Mouse (Mus musculus): ENCODE data around the gene Arhgap40. TPM values are rescaled to one million over a fixed set of nuclear protein-coding genes. Genes with fewer than 3 reads are reported as not detected.

Gene Arhgap40
- polyA plus RNA-seq, 1 experiment: not detected

DNA sequence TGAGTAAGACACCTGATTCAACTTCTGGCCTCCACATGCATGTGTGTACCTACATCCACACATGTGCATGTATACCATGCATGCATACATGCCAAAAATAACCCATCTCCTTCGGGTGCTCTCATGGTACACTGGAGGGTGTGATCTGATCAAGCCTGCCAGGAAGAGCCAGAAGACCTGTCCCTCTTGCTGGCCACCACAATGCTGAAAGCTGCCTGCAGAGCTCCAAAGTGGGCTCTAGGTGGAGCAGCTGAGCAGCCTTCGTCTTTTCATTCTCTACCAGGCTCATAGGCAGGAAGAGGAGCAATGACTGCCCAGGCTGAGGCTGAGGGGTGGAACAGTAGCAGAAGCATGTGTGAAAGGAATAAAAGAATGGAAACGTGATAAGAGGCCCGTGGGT lies 21.5 kb downstream of the Arhgap40 start:
- peak; percentile 67 for TF ChIP-seq CTCF (IDR thresholded peaks at IDR 0.05; ENCODE audit: control insufficient read depth, insufficient read depth, low read length)
- no peak for TF ChIP-seq POLR2A (IDR thresholded peaks at IDR 0.05; ENCODE audit: borderline replicate concordance, control insufficient read depth, low read depth, low read length)
- H3K4me3 ChIP-seq (replicated peaks; ENCODE audit: control insufficient read depth, low read depth, low read length): no peak overlapping the region
- WGBS: 3% methylated on average over 4 of the region's 4 CpGs
- H3K4me1 ChIP-seq (ENCODE audit: control insufficient read depth, insufficient read depth, low read length): no peaks in the 10 kb centered on the region; the same call in 1 of the 2 replicates
- no peak overlapping the region for H3K27ac ChIP-seq (ENCODE audit: control insufficient read depth, insufficient read depth, low read depth, low read length, poor library complexity)

DNA sequence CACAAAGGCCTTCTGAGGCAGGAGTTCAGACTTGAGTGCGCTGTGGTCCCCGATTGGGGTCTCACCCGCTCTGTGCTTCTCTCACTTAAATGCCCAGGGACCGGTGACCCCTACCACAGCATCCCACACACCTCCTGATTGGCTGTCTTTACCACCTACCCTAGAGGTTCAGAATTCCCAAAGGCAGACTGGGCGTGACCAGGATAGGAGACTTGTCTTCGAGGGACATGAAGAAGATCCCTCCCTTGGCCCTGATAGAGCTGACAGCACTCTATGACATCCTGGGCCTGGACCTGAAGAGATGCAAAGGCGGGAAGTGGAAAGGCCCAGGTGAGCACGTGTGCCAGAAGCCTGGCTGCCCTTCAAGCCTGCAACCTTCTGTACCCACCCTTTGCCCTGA lies 22.0 kb downstream of the Arhgap40 start:
- no peak overlapping the region for H3K27ac ChIP-seq (ENCODE audit: control insufficient read depth, insufficient read depth, low read depth, low read length, poor library complexity)
- no peaks in the 10 kb centered on the region; the same call in 1 of the 2 replicates for H3K4me1 ChIP-seq (ENCODE audit: control insufficient read depth, insufficient read depth, low read length)
- no peak for TF ChIP-seq POLR2A (IDR thresholded peaks at IDR 0.05; ENCODE audit: borderline replicate concordance, control insufficient read depth, low read depth, low read length)
- no peak for TF ChIP-seq CTCF (IDR thresholded peaks at IDR 0.05; ENCODE audit: control insufficient read depth, insufficient read depth, low read length)
- WGBS: 75% methylated on average over 8 of the region's 8 CpGs
- no peak overlapping the region for H3K4me3 ChIP-seq (replicated peaks; ENCODE audit: control insufficient read depth, low read depth, low read length)

DNA sequence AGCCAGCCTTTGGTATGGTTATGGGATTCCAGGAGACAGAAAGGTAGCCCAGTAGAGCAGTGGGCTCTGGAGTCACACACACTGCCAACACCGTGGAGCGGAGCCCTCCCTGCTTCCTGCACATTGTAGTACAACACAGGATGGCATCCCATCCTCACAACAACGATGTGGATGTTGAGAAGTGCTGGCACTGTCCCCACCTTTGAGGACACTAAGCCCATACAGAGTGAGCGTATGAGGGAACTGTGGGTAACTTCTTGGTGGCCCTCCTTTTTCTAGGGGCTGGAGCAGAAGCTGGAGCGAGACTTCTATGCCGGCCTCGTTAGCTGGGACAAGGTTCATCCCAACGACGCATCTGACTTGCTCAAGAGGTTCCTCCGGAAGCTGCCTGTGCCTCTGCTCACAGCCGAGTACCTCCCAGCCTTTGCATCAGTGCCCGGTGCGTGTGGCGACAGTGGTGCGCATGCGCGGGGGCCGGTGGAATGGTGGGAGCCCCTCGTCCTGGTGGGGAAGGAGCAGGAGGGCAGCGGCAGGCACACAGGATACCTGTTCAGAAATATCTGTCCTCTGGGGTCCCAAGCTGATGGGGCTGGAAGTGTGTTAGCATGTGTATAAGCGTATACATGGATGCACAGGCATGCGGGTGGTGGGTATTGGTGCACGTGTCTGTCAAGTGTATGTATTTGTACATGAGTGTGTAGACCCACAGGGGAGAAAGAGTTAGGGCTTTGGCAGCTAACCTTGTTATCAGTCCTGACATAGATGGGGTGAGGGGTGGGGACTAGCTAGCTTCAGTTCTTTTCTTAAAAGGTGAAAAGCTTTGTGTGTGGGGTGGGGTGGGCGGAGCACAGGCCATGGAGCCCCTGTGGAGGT lies 27.1 kb downstream of the Arhgap40 start:
- Histone ChIP-seq H3K4me1 (ENCODE audit: control insufficient read depth, insufficient read depth, low read length) (no peaks in the 10 kb centered on the region; the same call in 1 of the 2 replicates), H3K27ac (ENCODE audit: control insufficient read depth, insufficient read depth, low read depth, low read length, poor library complexity) (no peak overlapping the region), H3K4me3 (replicated peaks; ENCODE audit: control insufficient read depth, low read depth, low read length) (peak overlapping the region; percentile 7)
- no peak for TF ChIP-seq CTCF (IDR thresholded peaks at IDR 0.05; ENCODE audit: control insufficient read depth, insufficient read depth, low read length)
- TF ChIP-seq POLR2A (IDR thresholded peaks at IDR 0.05; ENCODE audit: borderline replicate concordance, control insufficient read depth, low read depth, low read length): no peak
- 45% methylated on average over 24 of the region's 24 CpGs for WGBS

DNA sequence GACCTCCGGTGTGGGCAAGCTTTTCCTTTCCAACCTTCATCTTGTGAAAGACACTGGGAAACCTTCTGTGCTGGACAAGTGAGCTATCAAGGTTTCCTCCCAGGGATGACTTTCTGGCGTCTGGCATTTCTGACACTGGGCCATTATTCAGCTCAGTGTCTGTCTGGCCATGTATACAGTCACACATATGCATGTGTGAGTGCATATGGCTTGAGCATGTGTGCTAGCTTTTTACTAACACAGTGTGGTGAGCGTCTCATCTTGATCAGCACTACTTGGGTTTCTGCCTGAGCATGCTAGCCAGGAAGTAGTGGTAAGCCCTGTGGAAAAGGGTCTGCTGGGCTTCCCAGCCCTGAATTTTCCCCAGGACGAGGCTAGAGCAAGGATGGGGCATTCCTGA lies 28.7 kb downstream of the Arhgap40 start:
- TF ChIP-seq POLR2A (IDR thresholded peaks at IDR 0.05; ENCODE audit: borderline replicate concordance, control insufficient read depth, low read depth, low read length): no peak
- WGBS: 31% methylated on average over 4 of the region's 4 CpGs
- no peak overlapping the region for H3K27ac ChIP-seq (ENCODE audit: control insufficient read depth, insufficient read depth, low read depth, low read length, poor library complexity)
- no peak overlapping the region for H3K4me3 ChIP-seq (replicated peaks; ENCODE audit: control insufficient read depth, low read depth, low read length)
- H3K4me1 ChIP-seq (ENCODE audit: control insufficient read depth, insufficient read depth, low read length): no peaks in the 10 kb centered on the region; the same call in 1 of the 2 replicates

DNA sequence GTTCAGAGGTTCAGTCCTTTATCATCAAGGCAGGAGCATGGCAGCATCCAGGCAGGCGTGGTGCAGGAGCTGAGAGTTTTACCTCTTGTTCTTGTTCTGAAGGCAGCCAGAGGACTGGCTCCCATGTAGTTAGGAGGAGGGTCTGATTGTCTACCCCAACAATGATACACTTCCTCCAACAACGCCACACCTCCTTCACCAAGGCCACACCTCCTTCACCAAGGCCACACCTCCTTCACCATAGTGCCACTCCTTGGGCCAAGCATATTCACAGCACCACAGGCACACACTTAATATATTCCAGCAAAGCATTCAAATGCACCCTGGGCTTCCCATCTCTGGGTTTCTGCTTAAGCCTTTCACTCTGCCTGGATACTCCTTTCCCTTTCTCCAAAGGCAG lies 32.7 kb downstream of the Arhgap40 start:
- TF ChIP-seq CTCF (IDR thresholded peaks at IDR 0.05; ENCODE audit: control insufficient read depth, insufficient read depth, low read length) (no peak), POLR2A (IDR thresholded peaks at IDR 0.05; ENCODE audit: borderline replicate concordance, control insufficient read depth, low read depth, low read length) (no peak)
- Histone ChIP-seq H3K27ac (ENCODE audit: control insufficient read depth, insufficient read depth, low read depth, low read length, poor library complexity) (no peak overlapping the region), H3K4me3 (replicated peaks; ENCODE audit: control insufficient read depth, low read depth, low read length) (no peak overlapping the region), H3K4me1 (ENCODE audit: control insufficient read depth, insufficient read depth, low read length) (no peaks in the 10 kb centered on the region; the same call in 1 of the 2 replicates)
- 51% methylated on average over 2 of the region's 2 CpGs for WGBS

DNA sequence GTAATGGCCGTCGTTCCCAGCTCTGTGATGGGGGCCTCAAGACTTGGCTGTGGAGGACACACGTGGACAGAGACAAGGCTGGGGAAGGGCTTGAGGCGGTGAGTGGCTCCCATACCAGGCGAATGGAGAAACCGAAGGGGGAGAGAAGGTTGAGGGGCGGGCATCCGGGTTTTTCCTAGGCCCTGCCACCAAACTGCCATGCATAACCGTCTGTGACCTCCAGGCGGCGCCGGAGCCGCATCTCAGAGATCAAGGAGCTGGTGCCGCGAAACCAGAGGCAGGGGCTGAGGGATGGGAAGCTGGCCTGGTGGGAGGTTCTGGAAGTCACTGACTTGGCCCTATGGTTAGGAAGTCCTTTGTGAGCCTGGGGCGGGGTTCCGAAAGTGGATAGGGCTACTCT lies 34.2 kb downstream of the Arhgap40 start:
- 7% methylated on average over 17 of the region's 17 CpGs for WGBS
- no peak overlapping the region for H3K27ac ChIP-seq (ENCODE audit: control insufficient read depth, insufficient read depth, low read depth, low read length, poor library complexity)
- H3K4me1 ChIP-seq (ENCODE audit: control insufficient read depth, insufficient read depth, low read length): no peaks in the 10 kb centered on the region; the same call in 1 of the 2 replicates
- peak; percentile 80 for TF ChIP-seq CTCF (IDR thresholded peaks at IDR 0.05; ENCODE audit: control insufficient read depth, insufficient read depth, low read length)
- TF ChIP-seq POLR2A (IDR thresholded peaks at IDR 0.05; ENCODE audit: borderline replicate concordance, control insufficient read depth, low read depth, low read length): no peak; the same call in 1 of the 2 replicates
- no peak overlapping the region for H3K4me3 ChIP-seq (replicated peaks; ENCODE audit: control insufficient read depth, low read depth, low read length)

DNA sequence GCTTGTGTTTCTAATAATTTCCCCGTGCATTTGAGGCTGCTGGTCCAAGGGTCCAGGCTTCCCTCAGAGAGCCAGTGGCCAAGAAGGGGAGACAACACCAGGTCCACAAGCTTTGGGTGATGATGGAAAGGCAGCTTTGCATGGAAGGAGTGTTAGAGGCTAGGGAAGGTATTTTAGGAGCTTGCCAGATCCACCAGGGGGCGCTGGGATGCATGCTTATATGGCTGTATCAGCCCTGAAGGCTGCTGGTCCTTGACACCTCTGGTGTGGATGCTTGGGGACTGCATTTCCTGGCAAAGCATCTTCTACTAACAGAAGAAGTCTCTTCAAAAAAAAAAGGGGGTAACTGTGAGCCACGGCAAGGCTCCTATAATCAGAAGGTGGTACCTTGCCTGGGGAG lies 37.5 kb downstream of the Arhgap40 start:
- no peaks in the 10 kb centered on the region for H3K4me1 ChIP-seq (ENCODE audit: control insufficient read depth, insufficient read depth, low read length)
- WGBS: 6% methylated on average over 3 of the region's 3 CpGs
- TF ChIP-seq POLR2A (IDR thresholded peaks at IDR 0.05; ENCODE audit: borderline replicate concordance, control insufficient read depth, low read depth, low read length): no peak
- peak; percentile 85 for TF ChIP-seq CTCF (IDR thresholded peaks at IDR 0.05; ENCODE audit: control insufficient read depth, insufficient read depth, low read length)
- H3K27ac ChIP-seq (ENCODE audit: control insufficient read depth, insufficient read depth, low read depth, low read length, poor library complexity): no peak overlapping the region
- no peak overlapping the region for H3K4me3 ChIP-seq (replicated peaks; ENCODE audit: control insufficient read depth, low read depth, low read length)

DNA sequence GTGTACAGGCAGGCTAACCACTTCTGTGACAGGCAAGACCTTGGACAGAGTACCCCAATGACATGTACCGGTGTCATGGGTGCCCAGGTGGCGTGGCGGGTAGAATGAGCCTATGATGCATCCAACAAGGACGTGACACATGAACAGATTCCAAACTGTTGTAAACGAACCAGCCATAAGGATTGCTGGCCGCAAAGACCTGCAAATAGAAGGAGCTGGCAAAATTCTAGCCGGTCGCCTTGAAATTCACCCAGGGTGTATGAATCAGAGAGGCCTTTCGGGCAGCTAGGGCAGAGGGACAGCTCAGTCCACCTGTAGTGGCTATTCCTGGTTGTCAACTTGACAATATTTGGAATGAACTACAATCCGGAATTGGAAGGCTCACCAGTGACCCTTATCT lies 41.8 kb downstream of the Arhgap40 start:
- TF ChIP-seq POLR2A (IDR thresholded peaks at IDR 0.05; ENCODE audit: borderline replicate concordance, control insufficient read depth, low read depth, low read length) (no peak), CTCF (IDR thresholded peaks at IDR 0.05; ENCODE audit: control insufficient read depth, insufficient read depth, low read length) (no peak)
- H3K4me1 ChIP-seq (ENCODE audit: control insufficient read depth, insufficient read depth, low read length): no peaks in the 10 kb centered on the region
- 35% methylated on average over 10 of the region's 10 CpGs for WGBS
- no peak overlapping the region for H3K4me3 ChIP-seq (replicated peaks; ENCODE audit: control insufficient read depth, low read depth, low read length)
- H3K27ac ChIP-seq (ENCODE audit: control insufficient read depth, insufficient read depth, low read depth, low read length, poor library complexity): no peak overlapping the region

Measured in bone marrow, adult 2 months (tissue).